Mouse (Mus musculus): ENCODE measurements around the gene Cblb. TPM values are rescaled to one million over a fixed set of nuclear protein-coding genes. Genes with fewer than 3 reads are reported as not detected.

The Cblb gene
- total RNA-seq, 1 experiment from 2014 or later, result 29.7 TPM

DNA sequence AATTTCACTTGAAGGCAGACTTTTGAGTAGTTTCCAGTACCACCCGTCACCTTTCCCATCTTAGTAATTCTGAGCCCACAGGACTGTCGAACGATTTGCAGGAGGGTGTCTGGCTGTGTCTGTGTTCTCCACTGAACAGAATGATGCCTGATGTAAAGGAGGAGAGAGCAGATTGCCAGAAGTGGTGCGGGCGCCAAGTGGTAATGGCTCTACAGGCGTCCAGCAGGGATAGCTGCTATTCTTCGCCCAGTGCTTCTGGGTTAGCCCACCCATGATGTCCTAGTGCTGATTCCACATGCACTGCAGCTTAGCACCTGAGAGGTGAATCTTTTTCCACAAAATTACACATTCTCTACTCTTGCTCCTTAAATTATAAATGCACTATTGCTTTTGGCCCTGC lies 45.6 kb downstream of the Cblb start:
- DNase-seq, result no peak

DNA sequence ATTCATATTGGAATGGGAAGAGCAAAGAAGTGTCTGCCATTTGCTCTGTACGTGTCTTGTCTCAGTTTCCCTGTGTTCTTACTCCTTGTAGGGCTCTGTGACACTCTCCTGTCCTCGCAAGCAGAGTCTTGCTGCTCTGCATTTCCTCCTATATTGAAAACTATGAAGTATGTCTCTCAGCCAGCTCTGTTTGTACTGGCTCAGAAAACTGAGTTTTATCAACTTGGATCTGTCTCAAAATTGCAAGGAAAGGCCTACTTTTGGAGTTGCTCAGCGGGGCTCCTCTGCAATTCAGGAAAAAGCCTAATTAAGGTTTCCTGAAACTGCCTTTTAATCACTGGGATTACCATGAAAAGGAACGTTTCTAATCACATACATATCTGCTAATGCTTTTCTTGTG lies 46.9 kb downstream of the Cblb start:
- DNase-seq, result no peak

DNA sequence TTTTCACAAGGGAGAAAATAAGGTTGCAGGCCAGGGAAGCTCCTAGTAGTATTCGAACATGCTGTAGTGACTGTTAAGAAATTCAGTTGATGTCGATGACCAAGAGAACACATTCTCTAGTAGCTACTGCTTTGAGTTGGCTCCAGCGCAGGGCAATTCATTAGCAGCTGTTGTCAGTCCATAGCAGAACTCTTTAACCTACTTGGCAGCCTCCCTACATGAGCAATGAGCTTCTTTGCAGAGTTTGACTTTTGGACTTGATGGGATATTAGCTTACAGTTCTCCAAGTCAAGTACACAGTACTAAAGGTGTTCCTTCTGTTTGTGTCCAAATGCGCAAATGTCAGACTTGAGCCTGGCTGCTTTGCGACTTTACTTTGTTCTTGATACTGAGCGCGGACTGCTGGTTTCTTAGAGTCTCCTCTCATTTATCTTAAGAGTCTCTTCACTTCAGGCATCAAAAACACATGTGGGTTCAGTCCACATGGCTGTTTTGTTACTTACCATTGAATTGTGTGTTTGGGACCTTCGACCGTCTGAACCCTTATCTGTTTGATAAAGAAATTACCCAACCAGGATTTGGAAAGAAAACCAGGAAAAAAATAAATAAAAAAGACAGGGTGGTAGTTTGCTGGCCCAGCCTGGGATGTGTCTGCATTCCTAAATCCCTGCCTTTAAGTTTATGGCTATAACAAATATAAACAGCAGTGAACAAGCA lies 47.9 kb downstream of the Cblb start:
- no peak for DNase-seq

- DNase-seq, result no peak
Observed at GRCm38 (mm10) chr16:52079475-52079823, 48.4 kb downstream of the Cblb start.

- DNase-seq, result no peak
Observed at GRCm38 (mm10) chr16:52080619-52081395, 49.8 kb downstream of the Cblb start.

GRCm38 (mm10) chr16:52081756-52082155 lies 50.7 kb downstream of the Cblb start:
- no peak for DNase-seq

- no peak for DNase-seq
Observed at GRCm38 (mm10) chr16:52086793-52087450, 55.9 kb downstream of the Cblb start.

DNA sequence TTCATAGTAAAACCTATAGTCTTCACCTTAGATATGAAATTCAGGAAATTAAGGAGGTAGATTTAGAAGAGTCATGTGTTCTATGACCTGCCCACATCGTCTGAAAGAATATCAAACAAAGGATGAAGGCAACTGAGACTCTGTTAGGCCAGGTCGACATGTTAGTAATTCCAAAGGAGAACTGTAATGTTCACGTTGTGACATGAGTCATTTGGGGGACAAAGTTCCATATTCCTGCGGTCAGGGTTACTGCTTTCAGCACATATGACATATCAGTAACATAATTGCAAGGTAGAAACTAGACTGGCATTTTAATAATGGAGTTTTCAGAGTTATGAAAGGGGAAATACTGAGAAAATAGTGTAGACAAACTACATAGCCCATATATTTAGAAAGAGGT lies 58.3 kb downstream of the Cblb start:
- no peak for DNase-seq

GRCm38 (mm10) chr16:52090899-52091298 lies 59.9 kb downstream of the Cblb start:
- DNase-seq, result no peak

- DNase-seq, result no peak
Observed at GRCm38 (mm10) chr16:52093325-52094253, 62.6 kb downstream of the Cblb start.

DNA sequence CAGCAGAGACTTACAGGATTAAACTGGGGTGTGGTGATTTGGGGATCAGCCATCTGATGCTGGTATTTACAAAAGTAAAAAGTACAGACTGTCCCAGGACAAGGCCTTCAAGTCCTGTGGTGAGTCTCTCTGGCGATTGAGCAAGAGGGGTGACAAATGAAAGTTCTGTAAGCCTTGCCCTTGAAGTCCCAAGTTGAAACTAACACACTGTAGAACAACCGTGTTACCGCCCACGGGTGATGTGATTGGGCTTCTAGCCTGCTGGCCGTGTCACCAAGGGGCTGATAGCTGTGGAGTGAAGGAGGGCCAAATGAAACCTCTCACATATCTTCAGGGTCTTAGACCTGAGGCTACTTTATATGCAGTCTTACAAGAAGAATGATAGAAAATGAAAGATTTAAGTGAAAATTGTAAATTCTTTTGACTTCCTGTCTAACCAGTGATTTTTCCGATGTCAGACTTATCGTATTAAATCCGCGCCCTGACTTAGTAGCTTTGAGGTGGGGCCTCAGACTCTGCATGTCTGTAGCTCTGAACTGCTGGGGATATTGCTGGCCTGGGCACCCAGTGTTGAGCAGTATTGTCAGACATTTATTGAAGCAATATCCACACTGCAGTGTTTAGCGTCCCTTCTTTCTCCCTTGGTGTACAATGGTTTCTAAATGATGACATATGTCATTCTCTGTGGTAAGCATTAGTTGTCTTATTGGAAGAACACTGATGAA lies 63.9 kb downstream of the Cblb start:
- DNase-seq, result peak; percentile 40

DNA sequence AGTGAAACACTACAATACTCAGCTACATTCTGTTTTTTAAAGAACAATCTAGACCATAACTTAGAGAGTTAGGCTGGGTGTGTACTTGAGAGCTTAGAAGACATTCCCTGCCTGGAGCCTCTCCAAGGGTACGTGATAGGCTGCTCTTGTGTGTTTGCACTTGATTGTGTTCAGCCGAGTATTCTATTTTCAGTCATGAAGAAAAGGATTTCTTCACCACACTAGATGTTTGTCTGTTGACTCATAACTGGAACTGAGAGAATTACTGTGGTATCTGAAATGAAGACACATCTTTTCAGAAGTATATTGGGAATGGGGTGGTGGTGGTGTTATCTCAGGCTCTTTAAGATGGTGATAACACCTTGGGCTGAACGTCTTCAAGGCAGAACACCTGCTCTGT lies 64.6 kb downstream of the Cblb start:
- DNase-seq, result peak; percentile 13

- DNase-seq, result no peak
Observed at GRCm38 (mm10) chr16:52100466-52100865, 69.4 kb downstream of the Cblb start.

- DNase-seq, result no peak
Observed at GRCm38 (mm10) chr16:52104608-52105007, 73.6 kb downstream of the Cblb start.

- no peak for DNase-seq
Observed at GRCm38 (mm10) chr16:52107836-52108235, 76.8 kb downstream of the Cblb start.

GRCm38 (mm10) chr16:52114473-52114872 lies 83.4 kb downstream of the Cblb start:
- DNase-seq, result no peak

- no peak for DNase-seq
Observed at GRCm38 (mm10) chr16:52119003-52119402, 88.0 kb downstream of the Cblb start.

GRCm38 (mm10) chr16:52124974-52125373 lies 93.9 kb downstream of the Cblb start:
- DNase-seq, result no peak

- no peak for DNase-seq
Observed at GRCm38 (mm10) chr16:52125896-52126295, 94.9 kb downstream of the Cblb start.

DNA sequence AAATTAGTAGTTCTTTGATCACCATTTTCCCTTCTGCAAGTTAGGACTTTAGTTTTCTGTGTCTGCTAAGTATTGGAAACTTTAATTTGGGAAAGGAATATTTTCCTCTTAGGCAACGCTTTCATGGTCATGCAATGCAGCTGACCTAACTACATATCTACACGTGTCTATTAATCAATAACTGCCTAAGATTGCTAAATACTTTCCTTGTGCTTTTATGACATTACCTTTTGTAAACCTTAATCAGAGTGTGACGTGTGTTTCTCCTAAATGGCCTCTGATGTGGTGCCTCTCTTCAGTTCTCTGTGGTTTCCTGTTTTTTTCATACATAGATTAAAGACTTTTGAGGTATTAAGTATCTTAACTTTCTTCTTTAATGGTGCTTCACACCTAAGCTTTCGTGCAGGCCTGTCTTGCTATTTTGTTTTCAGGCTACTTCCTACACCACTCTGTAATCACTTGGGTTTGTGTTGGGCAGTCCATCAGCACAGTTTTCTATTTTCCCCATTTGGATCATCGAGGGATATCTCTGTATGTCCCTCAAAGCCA lies 98.4 kb downstream of the Cblb start:
- DNase-seq, result no peak

- no peak for DNase-seq
Observed at GRCm38 (mm10) chr16:52132808-52133490, 101.9 kb downstream of the Cblb start.
